Mouse (Mus musculus): ENCODE results near the gene Cxcl12. TPM values are rescaled to one million over a fixed set of nuclear protein-coding genes. Genes with fewer than 3 reads are reported as not detected.

Gene Cxcl12
- 58.6 and 62.7 TPM in 2 replicates for polyA plus RNA-seq (2015; fragmentation: Nextera tagmentation; extraction: Ambion mirVana)

- no peak within 1 kb of the TSS for H3K27ac ChIP-seq (replicated peaks)
- peak within 1 kb of the TSS; percentile 55 for H3K9ac ChIP-seq (replicated peaks)
- peaks cover 30% of the 10 kb centered on the region for H3K4me1 ChIP-seq
- under 1% methylated on average over 62 of the region's 64 CpGs for WGBS
- H3K36me3 ChIP-seq: no peaks in the 10 kb centered on the region
- ATAC-seq (replicated peaks): peak; percentile 69
- H3K9me3 ChIP-seq: no peaks in the 10 kb centered on the region
- H3K4me2 ChIP-seq (replicated peaks): peak within 1 kb of the TSS; percentile 91
- H3K27me3 ChIP-seq: peaks cover 27% of the 10 kb centered on the region; the same call in 1 of the 2 replicates
- peak within 1 kb of the TSS; percentile 54 for H3K4me3 ChIP-seq
These were observed at the start of gene Cxcl12 for GRCm38 (mm10) chr6:117168321-117169011. Gene Cxcl12, plus strand, starts transcription at chr6:117168535.

GRCm38 (mm10) chr6:117122074-117122473 is 46.3 kb upstream of the Cxcl12 start:
- no peaks in the 10 kb centered on the region for H3K27me3 ChIP-seq
- no peaks in the 10 kb centered on the region for H3K4me1 ChIP-seq
- H3K9ac ChIP-seq (replicated peaks): no peak overlapping the region
- H3K36me3 ChIP-seq: no peaks in the 10 kb centered on the region
- H3K4me3 ChIP-seq: no peak overlapping the region
- WGBS: 83% methylated on average over 3 of the region's 3 CpGs
- H3K9me3 ChIP-seq: no peaks in the 10 kb centered on the region
- H3K27ac ChIP-seq (replicated peaks): no peak overlapping the region
- no peak for ATAC-seq (replicated peaks)
- H3K4me2 ChIP-seq (replicated peaks): no peak overlapping the region

GRCm38 (mm10) chr6:117126356-117126755 is 42.0 kb upstream of the Cxcl12 start:
- WGBS: 84% methylated on average over 1 of the region's 1 CpGs
- ATAC-seq (replicated peaks): no peak
- H3K36me3 ChIP-seq: no peaks in the 10 kb centered on the region

GRCm38 (mm10) chr6:117129443-117129842 is 38.9 kb upstream of the Cxcl12 start:
- ATAC-seq (replicated peaks): no peak
- Histone ChIP-seq H3K36me3 (no peaks in the 10 kb centered on the region), H3K27me3 (no peaks in the 10 kb centered on the region), H3K9me3 (no peaks in the 10 kb centered on the region), H3K9ac (replicated peaks) (no peak overlapping the region), H3K4me2 (replicated peaks) (no peak overlapping the region), H3K27ac (replicated peaks) (no peak overlapping the region), H3K4me3 (no peak overlapping the region), H3K4me1 (peaks cover 5% of the 10 kb centered on the region; the same call in 1 of the 2 replicates)
- 84% methylated on average over 4 of the region's 4 CpGs for WGBS

More at GRCm38 (mm10) chr6:117126356-117126755, 42.0 kb upstream of the Cxcl12 start:
- H3K27ac ChIP-seq (replicated peaks): no peak overlapping the region
- no peaks in the 10 kb centered on the region for H3K9me3 ChIP-seq
- H3K9ac ChIP-seq (replicated peaks): no peak overlapping the region
- no peak overlapping the region for H3K4me3 ChIP-seq
- no peak overlapping the region for H3K4me2 ChIP-seq (replicated peaks)
- H3K27me3 ChIP-seq: no peaks in the 10 kb centered on the region
- peaks cover 5% of the 10 kb centered on the region; the same call in 1 of the 2 replicates for H3K4me1 ChIP-seq

GRCm38 (mm10) chr6:117130680-117131111 is 37.6 kb upstream of the Cxcl12 start:
- no peaks in the 10 kb centered on the region for H3K27me3 ChIP-seq
- no peak overlapping the region for H3K27ac ChIP-seq (replicated peaks)
- H3K9me3 ChIP-seq: no peaks in the 10 kb centered on the region
- no peak overlapping the region for H3K4me3 ChIP-seq
- ATAC-seq (replicated peaks): no peak
- 29% methylated on average over 15 of the region's 15 CpGs for WGBS
- peak overlapping the region; percentile 18 for H3K4me2 ChIP-seq (replicated peaks)
- H3K9ac ChIP-seq (replicated peaks): no peak overlapping the region
- peaks cover 5% of the 10 kb centered on the region; the same call in 1 of the 2 replicates for H3K4me1 ChIP-seq
- H3K36me3 ChIP-seq: no peaks in the 10 kb centered on the region

- 85% methylated on average over 4 of the region's 4 CpGs for WGBS
- no peaks in the 10 kb centered on the region for H3K27me3 ChIP-seq
- no peak overlapping the region for H3K4me3 ChIP-seq
- no peaks in the 10 kb centered on the region for H3K9me3 ChIP-seq
- H3K4me1 ChIP-seq: peaks cover 5% of the 10 kb centered on the region; the same call in 1 of the 2 replicates
- no peak overlapping the region for H3K4me2 ChIP-seq (replicated peaks)
- ATAC-seq (replicated peaks): no peak
- H3K27ac ChIP-seq (replicated peaks): no peak overlapping the region
- H3K36me3 ChIP-seq: no peaks in the 10 kb centered on the region
- no peak overlapping the region for H3K9ac ChIP-seq (replicated peaks)
These were observed 33.8 kb upstream of the Cxcl12 start for GRCm38 (mm10) chr6:117134526-117134925.

- Histone ChIP-seq H3K9ac (replicated peaks) (no peak overlapping the region), H3K9me3 (no peaks in the 10 kb centered on the region), H3K4me3 (no peak overlapping the region), H3K36me3 (no peaks in the 10 kb centered on the region), H3K27me3 (no peaks in the 10 kb centered on the region), H3K27ac (replicated peaks) (no peak overlapping the region), H3K4me1 (no peaks in the 10 kb centered on the region), H3K4me2 (replicated peaks) (no peak overlapping the region)
- no peak for ATAC-seq (replicated peaks)
- WGBS: 79% methylated on average over 2 of the region's 2 CpGs
These were observed 30.6 kb upstream of the Cxcl12 start for GRCm38 (mm10) chr6:117137735-117138134.

GRCm38 (mm10) chr6:117140907-117141306 is 27.4 kb upstream of the Cxcl12 start:
- Histone ChIP-seq H3K4me1 (no peaks in the 10 kb centered on the region), H3K4me2 (replicated peaks) (no peak overlapping the region), H3K27ac (replicated peaks) (no peak overlapping the region), H3K9me3 (no peaks in the 10 kb centered on the region), H3K4me3 (no peak overlapping the region), H3K36me3 (no peaks in the 10 kb centered on the region), H3K9ac (replicated peaks) (no peak overlapping the region), H3K27me3 (no peaks in the 10 kb centered on the region)
- ATAC-seq (replicated peaks): no peak
- WGBS: 91% methylated on average over 4 of the region's 4 CpGs

- Histone ChIP-seq H3K4me2 (replicated peaks) (no peak overlapping the region), H3K27ac (replicated peaks) (no peak overlapping the region), H3K9ac (replicated peaks) (no peak overlapping the region), H3K4me3 (no peak overlapping the region), H3K4me1 (no peaks in the 10 kb centered on the region; the same call in 1 of the 2 replicates), H3K27me3 (no peaks in the 10 kb centered on the region), H3K9me3 (no peaks in the 10 kb centered on the region), H3K36me3 (no peaks in the 10 kb centered on the region)
- WGBS: 92% methylated on average over 10 of the region's 10 CpGs
- no peak for ATAC-seq (replicated peaks)
These were observed 21.4 kb upstream of the Cxcl12 start for GRCm38 (mm10) chr6:117146951-117147350.

- H3K27ac ChIP-seq (replicated peaks): no peak overlapping the region
- ATAC-seq (replicated peaks): no peak
- WGBS: 20% methylated on average over 18 of the region's 18 CpGs
- no peaks in the 10 kb centered on the region; the same call in 1 of the 2 replicates for H3K4me1 ChIP-seq
- no peak overlapping the region for H3K4me3 ChIP-seq
- H3K9me3 ChIP-seq: no peaks in the 10 kb centered on the region
- H3K4me2 ChIP-seq (replicated peaks): no peak overlapping the region
- H3K27me3 ChIP-seq: no peaks in the 10 kb centered on the region
- no peak overlapping the region for H3K9ac ChIP-seq (replicated peaks)
- no peaks in the 10 kb centered on the region for H3K36me3 ChIP-seq
These were observed 16.7 kb upstream of the Cxcl12 start for GRCm38 (mm10) chr6:117151484-117152149.

- 58% methylated on average over 5 of the region's 5 CpGs for WGBS
- ATAC-seq (replicated peaks): no peak
- H3K9ac ChIP-seq (replicated peaks): no peak overlapping the region
- H3K36me3 ChIP-seq: no peaks in the 10 kb centered on the region
- no peak overlapping the region for H3K4me2 ChIP-seq (replicated peaks)
- H3K27ac ChIP-seq (replicated peaks): no peak overlapping the region
- H3K4me3 ChIP-seq: no peak overlapping the region
- no peaks in the 10 kb centered on the region; the same call in 1 of the 2 replicates for H3K4me1 ChIP-seq
- H3K27me3 ChIP-seq: no peaks in the 10 kb centered on the region
- no peaks in the 10 kb centered on the region for H3K9me3 ChIP-seq
These were observed 15.3 kb upstream of the Cxcl12 start for GRCm38 (mm10) chr6:117153046-117153445.

- H3K9ac ChIP-seq (replicated peaks): no peak overlapping the region
- H3K9me3 ChIP-seq: no peaks in the 10 kb centered on the region
- no peaks in the 10 kb centered on the region for H3K36me3 ChIP-seq
- H3K27ac ChIP-seq (replicated peaks): no peak overlapping the region
- WGBS: 73% methylated on average over 4 of the region's 4 CpGs
- H3K4me3 ChIP-seq: no peak overlapping the region
- H3K4me1 ChIP-seq: no peaks in the 10 kb centered on the region
- no peak for ATAC-seq (replicated peaks)
- no peak overlapping the region for H3K4me2 ChIP-seq (replicated peaks)
- H3K27me3 ChIP-seq: no peaks in the 10 kb centered on the region
These were observed 11.5 kb upstream of the Cxcl12 start for GRCm38 (mm10) chr6:117156846-117157245.
